Comparison of ENCODE assay signal across 9 mouse cellular contexts in genomic region chr11:51446711-51447425, GRCm38 (mm10).
DNase-seq lines count a peak whose midpoint lies in the region; TF ChIP-seq lines count a peak whose summit lies in the region.
"Had no signal": no experiment of that assay in that cellular context is flagged by ENCODE, and none has a peak within 500 bp of the region (broad histone marks: within the 10 kb centered on the region; RNA-seq: fewer than 3 reads in every experiment).

No protein-coding gene starts in this region.

- H3K4me3 ChIP-seq in E14TG2a.4 (replicated peaks; ENCODE audit: low read length) = no peak overlapping the region
- H3K4me3 ChIP-seq: hindbrain, embryonic 15.5 days had no signal

- H3K27me3 ChIP-seq in E14TG2a.4 (ENCODE audit: insufficient read depth, low read length) = no peaks in the 10 kb centered on the region
- H3K27me3 ChIP-seq: hindbrain, embryonic 15.5 days had no signal

- TF ChIP-seq CTCF in E14TG2a.4 (conservative IDR thresholded peaks at IDR 0.05; ENCODE audit: low read length) = peak; percentile 58

- H3K4me1 ChIP-seq in E14TG2a.4 (replicated peaks; ENCODE audit: low read depth, low read length) = peaks cover 3% of the 10 kb centered on the region; the same call in 1 of the 2 replicates

- no peaks in the 10 kb centered on the region for H3K36me3 ChIP-seq in E14TG2a.4 (ENCODE audit: insufficient read depth, low read length)
- H3K36me3 ChIP-seq: hindbrain, embryonic 15.5 days had no signal

- peak; percentile 51 to 76 for DNase-seq in heart, adult 18-20 months
- no peak for DNase-seq in heart, postnatal 25 days (ENCODE audit: low spot score)
- peak; percentile 60 for DNase-seq in c-Kit-positive CD71-positive TER-119-positive erythroid progenitor cells, embryonic 14.5 days (ENCODE audit: low spot score)
- peak; percentile 47 to 50 for DNase-seq in gastrocnemius, postnatal 36 days
- peak; percentile 43 to 78 for DNase-seq in kidney, postnatal 36 days
- peak; percentile 75 for DNase-seq in lung, postnatal 10 days
- DNase-seq in T-cell, adult 2 months (ENCODE audit: low spot score) = no peak

- intact Hi-C loops in heart, postnatal 25 days (cut with DNase I) = loop anchor here (2.0 kb wide), 2 partner anchors 118 to 158 kb away; partner anchors contain the start of gene Col23a1
- intact Hi-C loops in gastrocnemius, postnatal 36 days (cut with DNase I) = loop anchor here (2.0 to 10.0 kb wide), 3 partner anchors 85 to 158 kb away; partner anchors contain the start of gene Col23a1

- peaks cover 39% of the 10 kb centered on the region for H3K9me3 ChIP-seq in E14TG2a.4 (ENCODE audit: low read length)
- H3K9me3 ChIP-seq: hindbrain, embryonic 15.5 days had no signal

Comparison
In these comparisons a context has a peak if more than half of its experiments do, and no peak if none do; other contexts are left out.
1. DNase-seq: peak in heart, adult 18-20 months (2 of 2), c-Kit-positive CD71-positive TER-119-positive erythroid progenitor cells, embryonic 14.5 days (single experiment), gastrocnemius, postnatal 36 days (2 of 2), kidney, postnatal 36 days (2 of 2) and lung, postnatal 10 days (single experiment); none in heart, postnatal 25 days (single experiment) and T-cell, adult 2 months (single experiment).